Mouse (Mus musculus) frontal cortex, adult 2 months (tissue): Measurements from ENCODE around the gene Iqgap1. TPM values are rescaled to one million over a fixed set of nuclear protein-coding genes. Genes with fewer than 3 reads are reported as not detected.
A peak's percentile ranks its signal among the peaks of the same experiment; 100 is the strongest.

Source experiments
- DNase-seq, 2 experiments: peaks; one replicate each; pipeline ENCODE4 v3.0.0; 2022; ENCODE audit warnings: low spot score in 1 of 2; ENCODE audit errors: extremely low spot score in 1 of 2
- polyA plus RNA-seq: library from polyadenylated mRNA; depleted of rRNA; stranded (reverse); fragments of >200 nt; gene quantifications from 2 replicates; pipeline ENCODE4 v1.2.3, GENCODE M21; 2012

Iqgap1 gene
- polyA plus RNA-seq, 1 experiment: 26.2 TPM

DNA sequence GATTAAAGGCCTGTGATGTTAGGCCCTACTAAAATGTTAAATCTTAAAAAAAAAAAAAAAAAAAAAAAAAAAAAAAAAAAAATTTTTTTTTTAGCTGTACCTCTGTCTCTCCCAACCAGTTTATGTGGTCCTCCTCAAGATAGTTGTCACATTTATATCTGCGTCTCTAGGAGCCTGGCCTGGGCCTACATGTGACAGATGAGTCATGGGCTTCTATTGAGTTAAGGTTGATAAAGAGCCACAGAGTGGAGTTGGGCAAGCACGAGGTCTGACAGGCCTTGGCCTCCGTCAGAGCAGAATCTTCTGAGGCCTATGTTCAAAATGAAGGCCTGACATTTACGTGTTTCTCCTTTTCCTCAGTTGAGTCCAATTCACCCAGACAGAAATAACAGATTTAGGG, 12.4 kb downstream of the Iqgap1 start:
- DNase-seq: no peak

- DNase-seq: peak; percentile 41 to 75
Measured at GRCm38 (mm10) chr7:80806331-80806730, 19.4 kb downstream of the Iqgap1 start.

- DNase-seq: peak; percentile 85 to 93
Measured at GRCm38 (mm10) chr7:80803173-80803872, 22.5 kb downstream of the Iqgap1 start.

GRCm38 (mm10) chr7:80802412-80803160, 23.2 kb downstream of the Iqgap1 start:
- peak in 1 of 2 experiments; percentile 27 for DNase-seq

DNA sequence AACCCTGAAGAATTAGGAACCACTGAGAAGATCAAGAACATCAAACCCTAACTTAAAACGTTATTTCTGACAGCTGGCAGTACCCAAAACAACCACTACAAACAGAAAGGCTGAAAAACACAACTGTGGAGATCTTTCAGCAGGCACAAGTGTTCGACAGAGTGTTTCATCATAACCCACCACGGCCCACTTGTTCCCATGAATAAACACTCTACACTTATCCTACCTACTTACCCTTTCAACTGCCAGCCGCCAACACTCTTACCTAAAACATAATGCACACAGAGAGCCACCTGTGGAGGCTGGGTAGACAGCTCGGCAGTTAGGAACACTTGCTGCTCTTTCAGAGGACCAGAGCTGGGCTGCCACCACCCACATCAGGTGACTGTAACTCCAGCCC, 26.5 kb downstream of the Iqgap1 start:
- no peak for DNase-seq

DNA sequence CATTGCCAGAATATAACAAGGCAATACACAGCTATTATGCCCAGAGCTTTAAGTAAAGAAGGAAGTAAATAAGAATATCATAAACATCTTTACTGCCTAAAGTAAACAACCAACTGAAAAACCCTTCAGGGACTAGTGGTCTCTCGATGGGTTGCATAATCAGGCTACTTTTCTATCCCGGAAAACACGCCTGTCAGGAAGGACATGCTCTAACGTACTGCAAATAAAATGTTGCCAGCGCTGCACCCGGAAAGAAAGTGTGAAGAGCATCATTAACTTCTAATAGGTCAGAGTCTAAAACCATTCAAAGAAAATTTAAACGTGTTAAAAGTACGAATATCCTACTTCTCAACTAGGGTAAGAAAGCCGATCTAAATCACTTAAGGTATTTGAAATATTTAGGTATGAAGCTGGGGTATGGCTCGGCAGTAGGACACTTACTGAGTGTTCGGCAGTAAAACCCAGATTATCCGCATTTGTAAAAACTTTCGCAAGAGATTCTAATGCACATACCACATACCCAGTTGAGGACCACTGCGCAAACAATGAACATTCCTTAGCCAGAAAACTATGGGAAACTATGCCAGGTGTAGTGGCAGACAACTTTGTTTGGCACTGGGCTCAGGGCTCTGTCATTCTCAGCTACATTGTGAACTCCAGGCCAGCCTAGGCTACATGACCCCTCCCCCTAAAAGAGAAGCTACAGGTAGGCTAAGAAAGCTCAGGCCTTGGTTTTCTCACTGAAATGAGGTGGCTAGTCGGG, 28.8 kb downstream of the Iqgap1 start:
- no peak for DNase-seq

DNA sequence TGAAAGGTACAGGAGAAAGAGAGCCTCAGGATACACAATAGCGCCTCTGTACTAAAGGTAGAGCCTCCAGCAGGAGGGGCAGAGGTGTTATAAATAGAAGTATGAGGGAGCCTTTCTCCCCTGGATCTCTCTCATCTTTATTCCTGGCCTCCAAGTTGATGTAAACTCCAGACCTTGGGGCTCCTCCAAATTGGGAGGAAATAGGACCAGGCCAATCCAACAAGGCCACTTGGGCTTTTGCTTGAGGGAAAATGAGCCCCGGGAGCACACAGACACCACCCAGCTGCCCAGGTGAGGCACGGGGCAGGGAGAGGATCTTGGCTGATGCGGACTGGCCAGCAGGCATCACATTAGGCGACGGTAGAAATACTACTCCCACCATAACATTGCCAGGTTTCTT, 29.5 kb downstream of the Iqgap1 start:
- no peak for DNase-seq

- DNase-seq: no peak
Measured at GRCm38 (mm10) chr7:80789534-80789933, 36.2 kb downstream of the Iqgap1 start.

DNA sequence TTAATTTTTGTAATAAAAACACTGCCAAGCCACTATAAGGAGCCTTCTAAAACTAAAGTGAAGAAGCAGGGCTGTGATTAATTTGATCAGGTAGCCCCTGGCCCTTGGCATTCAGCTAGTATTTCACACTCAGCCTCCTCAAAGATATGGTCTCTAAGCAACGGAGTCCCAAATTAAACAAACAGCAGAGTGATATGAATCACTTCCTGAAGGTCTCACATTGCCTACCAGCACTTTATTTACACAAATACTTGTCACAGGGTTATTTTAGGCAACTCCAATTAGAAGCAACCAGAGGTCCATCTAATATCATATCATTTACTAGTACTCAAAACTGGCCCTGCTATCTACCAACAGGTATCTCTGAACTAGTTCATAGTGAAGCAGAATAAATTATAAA, 36.7 kb downstream of the Iqgap1 start:
- no peak for DNase-seq

- DNase-seq: no peak
Measured at GRCm38 (mm10) chr7:80788002-80788401, 37.8 kb downstream of the Iqgap1 start.

DNA sequence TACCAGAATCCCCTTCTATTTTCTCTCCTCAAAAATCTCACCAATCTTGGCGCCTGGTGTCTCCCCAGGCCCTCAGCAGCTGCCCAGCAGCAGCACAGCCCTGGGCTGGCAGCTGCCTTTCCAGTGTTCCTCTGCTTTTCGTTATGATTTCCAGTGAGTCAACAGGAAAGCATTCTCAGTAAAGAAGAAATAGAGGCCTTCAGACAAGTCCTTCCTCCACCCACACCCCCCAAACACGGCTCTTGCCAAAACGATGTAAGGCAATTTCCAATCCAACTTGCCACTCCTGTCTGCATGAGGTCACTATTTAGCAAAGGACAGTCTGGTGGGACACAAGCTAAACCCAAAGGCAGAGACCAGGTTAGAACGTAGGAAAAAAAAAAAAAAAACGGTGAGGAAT, 39.0 kb downstream of the Iqgap1 start:
- DNase-seq: no peak

DNA sequence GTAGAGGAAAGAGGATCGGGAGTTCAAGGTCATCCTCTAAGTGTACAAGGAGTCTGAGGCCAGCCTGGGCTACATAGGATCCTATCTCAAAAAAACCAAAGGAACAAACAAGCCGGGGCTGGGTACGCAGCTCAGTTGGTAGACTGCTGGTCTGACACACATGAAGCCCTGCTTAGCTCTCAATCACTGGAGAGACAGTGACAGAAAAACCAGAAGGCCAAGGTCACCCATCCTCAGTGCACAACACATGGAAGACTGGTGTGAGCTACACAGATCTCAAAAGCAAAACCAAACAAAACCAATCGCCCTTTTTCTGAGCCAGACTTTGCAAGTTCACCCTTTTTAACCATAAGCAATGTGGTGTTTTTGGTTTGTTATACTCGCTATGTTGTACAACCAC, 41.9 kb downstream of the Iqgap1 start:
- no peak for DNase-seq

DNA sequence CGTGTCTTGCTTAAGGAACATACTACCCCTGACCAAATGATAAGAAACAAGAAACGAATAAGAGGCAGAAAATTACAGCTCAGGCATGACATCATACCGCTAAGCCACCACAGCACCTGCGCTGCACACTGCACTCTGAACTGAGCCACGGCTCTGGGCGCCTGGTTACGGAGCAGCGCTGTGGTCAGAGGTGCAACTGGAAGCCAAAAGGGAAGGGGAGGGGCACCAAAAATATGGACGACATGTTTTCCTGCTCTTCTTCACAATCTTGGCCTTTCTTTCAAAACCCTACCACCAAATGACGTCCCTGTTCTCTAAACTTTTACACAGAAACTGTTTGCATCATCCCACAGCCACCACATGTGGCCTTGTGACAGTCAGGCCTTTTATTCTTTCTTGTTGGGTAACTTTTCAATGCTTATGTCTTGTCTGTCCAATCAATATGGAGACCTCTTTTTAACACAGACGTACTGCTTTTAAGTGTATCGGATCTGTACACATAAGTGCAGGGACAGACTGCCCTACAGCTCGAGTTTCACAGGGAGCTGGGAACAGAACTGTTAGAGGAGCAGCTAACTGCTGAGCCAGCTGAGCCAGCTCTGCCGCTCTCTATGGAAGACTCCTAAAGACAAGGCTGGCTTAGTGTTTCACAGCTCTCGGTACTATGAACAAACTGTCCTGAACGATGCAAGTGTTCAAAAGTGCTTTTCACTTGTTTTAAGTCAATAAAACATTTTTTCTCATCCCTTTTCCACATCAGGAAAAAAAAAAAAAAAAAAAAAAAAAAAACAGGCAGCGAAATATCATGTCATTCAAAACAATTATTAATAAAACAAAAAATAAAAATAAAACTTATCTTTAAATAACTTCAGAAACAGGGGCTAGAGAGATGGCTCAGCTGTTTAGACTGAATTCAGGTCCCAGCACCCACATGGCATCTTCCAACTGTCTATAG, 43.3 kb downstream of the Iqgap1 start:
- DNase-seq: no peak

DNA sequence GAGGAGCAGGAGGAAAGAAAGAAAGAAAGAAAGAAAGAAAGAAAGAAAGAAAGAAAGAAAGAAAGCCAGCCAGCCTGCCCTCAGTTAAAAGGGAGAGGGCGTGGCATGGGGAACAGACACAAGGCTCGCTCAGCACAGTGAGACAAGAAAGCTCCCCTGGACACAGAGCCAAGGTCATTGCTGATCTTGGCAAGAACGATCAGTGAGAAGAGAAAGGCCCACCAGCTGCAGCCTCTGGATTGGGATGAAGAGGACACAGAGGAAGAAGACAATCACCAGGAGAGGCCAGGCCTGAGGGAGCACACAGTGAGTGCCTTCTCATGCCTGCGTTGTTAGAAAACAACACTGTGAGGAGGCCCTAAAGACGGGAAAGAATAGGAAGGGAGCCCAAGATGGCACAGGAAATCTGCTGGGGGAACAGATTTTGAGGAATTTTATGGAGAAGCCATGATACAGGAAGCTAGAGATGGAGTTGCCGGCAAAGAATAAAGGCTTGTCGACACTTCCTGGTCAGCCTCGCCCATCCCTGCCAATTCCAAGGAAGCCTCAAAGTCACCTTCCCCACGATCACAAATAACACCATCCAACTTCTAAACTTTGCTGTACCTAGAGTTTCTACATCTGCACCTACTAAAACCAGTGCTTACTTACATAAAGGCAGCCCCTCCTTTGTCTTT, 44.2 kb downstream of the Iqgap1 start:
- no peak for DNase-seq

- DNase-seq: no peak
Measured at GRCm38 (mm10) chr7:80778958-80779669, 46.7 kb downstream of the Iqgap1 start.

GRCm38 (mm10) chr7:80778376-80778775, 47.4 kb downstream of the Iqgap1 start:
- no peak for DNase-seq

GRCm38 (mm10) chr7:80777151-80777550, 48.6 kb downstream of the Iqgap1 start:
- no peak for DNase-seq

DNA sequence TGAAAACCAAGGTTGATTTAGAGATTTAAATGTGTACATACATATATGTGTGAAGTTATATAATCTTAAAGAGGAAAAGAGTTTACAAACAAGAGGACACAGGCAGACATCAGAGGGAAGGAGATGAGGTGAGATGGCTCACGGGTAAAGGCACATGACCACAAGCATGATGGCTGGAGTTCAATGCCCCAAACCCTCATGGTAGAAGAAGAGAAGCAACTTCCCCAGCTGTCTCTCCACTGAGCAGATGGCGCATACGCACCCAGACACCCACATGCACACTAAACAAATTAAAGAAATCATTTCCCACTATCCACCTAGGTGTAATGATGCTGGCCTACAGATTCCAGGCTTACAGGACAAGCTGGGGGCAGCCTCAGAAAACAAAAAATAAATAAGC, 49.7 kb downstream of the Iqgap1 start:
- peak in 1 of 2 experiments; percentile 63 for DNase-seq

- DNase-seq: no peak
Measured at GRCm38 (mm10) chr7:80775448-80775904, 50.3 kb downstream of the Iqgap1 start.
